Mouse (Mus musculus) activated CD4-positive, CD25-positive, alpha-beta regulatory T cell, adult 9 weeks (primary cell): ENCODE results near the gene Anapc11. TPM values are rescaled to one million over a fixed set of nuclear protein-coding genes. Genes with fewer than 3 reads are reported as not detected.

Experiments used
- polyA plus RNA-seq: library from polyadenylated mRNA; unstranded; fragments of 100-300 nt; shearing (Covaris generic); gene quantifications from one replicate; pipeline ENCODE4 v1.2.1, GENCODE M21; 2017

Anapc11 gene
- 135 TPM for polyA plus RNA-seq

GRCm38 (mm10) chr11:120598283-120598989 lies at the start of gene Anapc11, which contains the start of gene Alyref:
Anapc11 (plus strand) TSS chr11:120598421.
Alyref (minus strand) TSS chr11:120598365.

GRCm38 (mm10) chr11:120549168-120549945 lies 48.9 kb upstream of the Anapc11 start, which contains the start of gene Mcrip1:
Mcrip1 (minus strand) TSS chr11:120549727.

GRCm38 (mm10) chr11:120550810-120551440 lies 47.3 kb upstream of the Anapc11 start, which contains the start of gene Ppp1r27:
Ppp1r27 (minus strand) TSS chr11:120551132.

GRCm38 (mm10) chr11:120572752-120573584 lies 25.3 kb upstream of the Anapc11 start, which contains the start of gene P4hb:
P4hb (minus strand) TSS chr11:120573253.

DNA sequence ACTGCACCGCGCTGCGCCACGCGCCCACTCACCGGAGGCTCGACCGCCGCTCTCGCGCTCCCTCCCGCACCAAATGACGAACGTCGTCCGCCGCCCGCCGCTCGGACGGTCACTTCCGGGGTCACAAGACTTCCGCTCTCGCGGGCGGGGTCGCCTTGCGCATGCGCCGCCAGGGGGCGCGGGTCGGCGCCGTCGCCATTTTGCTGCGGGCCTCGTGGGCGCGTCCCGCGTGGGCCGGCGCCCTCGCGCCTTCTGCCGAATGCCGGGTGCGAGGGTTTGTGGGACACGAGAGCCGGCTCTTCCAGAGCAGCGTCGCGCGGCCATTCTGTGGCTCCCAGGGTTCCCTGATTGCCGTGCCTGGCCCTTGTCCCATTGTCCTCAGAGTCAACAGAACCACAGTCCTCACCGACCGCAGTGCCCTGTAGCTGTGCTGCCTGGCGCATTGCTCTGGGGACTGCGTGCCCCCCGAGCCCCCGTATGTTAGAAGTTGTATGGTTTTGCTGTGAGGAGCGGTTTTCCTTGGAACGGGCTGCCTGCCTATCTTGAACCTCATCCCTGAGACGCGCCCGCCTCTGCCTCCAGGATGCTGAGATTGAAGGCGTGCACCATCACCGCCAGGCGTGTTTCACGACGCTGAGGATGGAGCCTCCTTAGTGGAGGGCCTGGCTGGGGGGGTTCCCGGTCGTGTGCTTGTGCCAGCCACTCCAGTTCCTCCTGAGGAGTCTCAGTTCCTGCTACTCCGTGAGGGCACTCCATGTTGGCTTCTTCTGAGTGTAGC lies 16.5 kb upstream of the Anapc11 start, which contains the start of gene Arhgdia:
TSS of gene Arhgdia (minus strand) at position 135 of the 778 bp plus-strand sequence.

DNA sequence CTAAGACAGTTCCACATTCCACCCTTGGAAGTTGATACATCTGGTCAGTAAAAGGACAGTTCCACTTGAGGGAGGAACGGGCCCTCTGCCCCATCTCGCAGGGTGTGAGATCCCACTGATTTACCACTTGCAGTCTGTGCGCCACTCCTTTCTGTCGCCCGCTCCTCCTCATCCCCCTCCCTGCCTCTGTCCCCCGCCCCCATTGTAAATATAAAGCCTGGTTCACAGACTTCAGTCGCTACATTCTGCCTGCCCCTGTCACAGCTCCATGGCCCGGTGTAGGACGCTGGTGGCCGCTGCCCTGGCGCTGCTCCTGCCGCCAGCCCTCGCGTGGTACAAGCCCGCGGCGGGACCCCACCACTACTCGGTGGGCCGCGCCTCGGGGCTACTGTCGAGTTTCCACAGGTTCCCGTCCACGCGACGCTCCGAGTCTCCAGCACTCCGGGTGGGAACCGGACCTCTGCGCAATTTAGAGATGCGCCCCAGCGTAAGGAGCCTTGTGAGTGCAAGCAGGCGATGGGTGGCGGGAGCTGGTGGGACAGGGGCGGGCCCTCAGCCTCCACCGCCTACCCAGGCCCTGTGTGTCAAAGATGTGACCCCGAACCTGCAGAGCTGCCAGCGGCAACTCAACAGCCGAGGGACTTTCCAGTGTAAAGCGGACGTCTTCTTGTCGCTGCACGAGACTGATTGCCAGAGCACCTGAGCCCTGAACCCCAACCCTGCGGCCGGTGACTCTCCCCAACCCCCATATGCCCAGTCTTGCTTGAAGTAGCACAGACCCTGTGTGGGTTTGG lies 10.2 kb downstream of the Anapc11 start, which contains the start of gene Npb:
TSS of gene Npb (plus strand) at position 237 of the 794 bp plus-strand sequence.

DNA sequence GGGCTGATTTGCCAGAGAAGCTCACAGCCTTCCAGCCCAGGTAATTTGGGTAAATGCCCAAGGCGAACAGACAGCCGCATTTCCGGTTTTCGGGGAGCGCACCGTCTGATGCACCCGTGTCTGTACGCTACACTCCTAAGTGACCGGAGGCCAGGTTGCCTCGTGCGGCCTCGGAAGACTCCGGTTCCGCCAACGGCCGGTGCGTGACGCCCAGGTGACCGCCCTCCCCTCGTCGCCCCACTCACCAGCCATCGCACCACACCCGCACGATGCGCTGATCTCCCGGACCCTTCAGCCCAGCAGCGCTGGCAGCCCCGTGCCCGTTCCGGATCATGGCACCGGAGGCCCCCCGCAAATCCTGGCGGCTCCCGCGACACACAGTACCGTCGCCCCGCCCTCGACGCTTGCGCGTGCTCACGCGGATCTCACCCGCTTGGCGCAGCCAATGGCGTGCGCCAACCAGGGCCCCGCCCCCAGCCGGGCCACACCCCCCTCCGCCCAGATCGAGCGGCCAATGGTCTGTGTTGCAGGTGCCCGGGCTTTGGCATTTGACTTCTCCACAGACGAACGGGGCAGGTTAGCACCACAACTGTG lies 19.4 kb downstream of the Anapc11 start, which contains the start of gene Pcyt2:
TSS of gene Pcyt2 (minus strand) at position 418 of the 594 bp plus-strand sequence.

DNA sequence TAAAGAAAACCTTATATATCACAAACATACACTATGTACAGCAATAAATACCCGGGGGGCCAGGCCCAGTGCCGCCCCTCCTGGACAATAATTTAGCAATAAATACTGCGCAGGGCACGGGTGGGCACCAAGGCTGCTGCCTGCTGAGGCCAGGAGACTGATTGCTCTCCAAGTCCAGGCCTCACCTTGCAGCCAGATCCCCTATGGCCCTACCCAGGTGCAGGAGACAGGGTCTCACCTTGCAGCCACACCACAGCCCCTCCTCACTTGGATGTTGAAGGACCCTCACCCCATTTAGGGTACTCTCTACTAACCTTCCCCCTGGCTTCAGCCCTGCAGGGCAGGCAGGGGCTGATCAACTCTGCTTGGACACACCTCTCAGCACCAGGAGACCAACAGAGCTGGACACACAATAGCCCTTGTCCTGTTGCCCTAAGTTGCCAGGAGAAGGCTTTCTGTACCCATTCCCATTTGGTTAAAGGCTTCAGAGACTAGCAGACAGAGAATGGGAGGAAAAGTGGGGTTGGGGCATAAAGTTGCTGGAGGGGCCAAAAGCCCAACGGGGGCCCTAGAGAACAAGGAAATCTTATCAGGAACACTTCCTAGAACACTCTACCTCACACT lies 27.0 kb downstream of the Anapc11 start, which contains the start of gene Sirt7:
TSS of gene Sirt7 (minus strand) at position 89 of the 624 bp plus-strand sequence.

GRCm38 (mm10) chr11:120633520-120634343 lies 35.5 kb downstream of the Anapc11 start, which contains the start of gene Mafg:
Mafg (minus strand) TSS chr11:120633600.

DNA sequence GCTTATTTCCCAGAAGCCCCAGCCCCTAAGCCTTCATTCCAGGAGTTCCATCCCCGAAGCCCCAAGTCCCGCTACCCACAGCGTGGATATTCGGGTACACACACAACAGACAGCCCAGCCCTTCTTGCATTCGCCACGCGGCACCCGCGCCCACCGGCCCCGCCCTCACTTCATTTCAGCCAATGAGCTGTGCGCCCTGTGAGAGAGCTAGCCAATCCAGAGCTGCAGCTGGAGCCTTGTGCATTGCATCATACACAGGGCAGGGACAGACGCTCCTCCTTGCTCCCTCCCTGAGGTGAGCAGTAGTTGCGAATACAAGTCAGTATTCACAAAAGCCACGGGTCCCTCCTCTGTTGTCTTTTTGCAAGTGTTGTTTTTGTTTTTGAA lies 45.4 kb downstream of the Anapc11 start, which contains the start of gene Pycr1:
TSS of gene Pycr1 (minus strand) at position 169 of the 387 bp plus-strand sequence.

DNA sequence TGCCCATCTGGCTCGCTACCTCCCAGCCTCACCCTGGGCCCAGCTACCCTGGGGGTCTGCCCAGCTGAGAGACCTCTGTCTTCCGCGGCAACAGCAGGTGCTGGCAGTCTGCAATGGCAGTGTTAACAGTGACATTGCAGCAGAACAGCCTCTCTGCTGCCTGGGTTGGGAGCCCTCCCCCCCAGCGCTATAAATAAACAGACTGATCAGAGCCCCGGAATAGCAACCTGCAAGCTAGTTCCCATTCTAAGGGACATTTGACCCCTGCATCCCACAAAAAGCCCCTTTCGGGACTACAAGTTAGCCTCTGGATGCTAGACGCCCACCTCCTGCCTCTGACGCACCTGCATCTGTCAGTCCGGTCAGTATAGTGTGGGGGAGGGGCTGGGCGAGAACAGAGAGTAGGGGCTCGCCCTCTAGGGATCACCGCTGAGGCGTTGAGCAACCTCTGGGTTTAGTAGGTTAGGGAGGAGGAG lies 49.8 kb downstream of the Anapc11 start, which contains the start of gene Myadml2:
TSS of gene Myadml2 (minus strand) at position 158 of the 476 bp plus-strand sequence.

Other genes starting within 250 kb of the Anapc11 start
- gene Actg1, start 249.9 kb upstream of the Anapc11 start, polyA plus RNA-seq, result 3,099 TPM
- 0.44 TPM for gene Fscn2, start 236.9 kb upstream of the Anapc11 start, polyA plus RNA-seq
- 28.3 TPM for gene Faap100, start 219.7 kb upstream of the Anapc11 start, polyA plus RNA-seq
- gene Nploc4, start 160.7 kb upstream of the Anapc11 start, polyA plus RNA-seq, result 10.3 TPM
- gene Tspan10, start 155.8 kb upstream of the Anapc11 start, polyA plus RNA-seq, result not detected
- gene Pde6g, start 144.9 kb upstream of the Anapc11 start, polyA plus RNA-seq, result 0.45 TPM
- 11.6 TPM for gene Oxld1, start 140.4 kb upstream of the Anapc11 start, polyA plus RNA-seq
- 51.9 TPM for gene Ccdc137, start 140.3 kb upstream of the Anapc11 start, polyA plus RNA-seq
- 36.2 TPM for gene Arl16, start 130.8 kb upstream of the Anapc11 start, polyA plus RNA-seq
- gene Mrpl12, start 113.8 kb upstream of the Anapc11 start, polyA plus RNA-seq, result 82.5 TPM
- 8.4 TPM for gene Slc25a10, start 106.6 kb upstream of the Anapc11 start, polyA plus RNA-seq
- gene Gcgr, start 67.7 kb upstream of the Anapc11 start, polyA plus RNA-seq, result not detected
- 101 TPM for gene Mcrip1, start 48.7 kb upstream of the Anapc11 start, polyA plus RNA-seq
- not detected for gene Ppp1r27, start 47.3 kb upstream of the Anapc11 start, polyA plus RNA-seq
- gene P4hb, start 25.2 kb upstream of the Anapc11 start, polyA plus RNA-seq, result 240 TPM
- 868 TPM for gene Arhgdia, start 16.8 kb upstream of the Anapc11 start, polyA plus RNA-seq
- 6.0 TPM for gene Alyref, start 56 bp upstream of the Anapc11 start, polyA plus RNA-seq
- gene Npb, start 10.1 kb downstream of the Anapc11 start, polyA plus RNA-seq, result 0.55 TPM
- 156 TPM for gene Pcyt2, start 19.5 kb downstream of the Anapc11 start, polyA plus RNA-seq
- gene Sirt7, start 26.8 kb downstream of the Anapc11 start, polyA plus RNA-seq, result 199 TPM
- gene Mafg, start 35.2 kb downstream of the Anapc11 start, polyA plus RNA-seq, result 11.0 TPM
- gene Pycr1, start 45.3 kb downstream of the Anapc11 start, polyA plus RNA-seq, result 0.64 TPM
- gene Myadml2, start 49.7 kb downstream of the Anapc11 start, polyA plus RNA-seq, result not detected
- gene Notum, start 62.8 kb downstream of the Anapc11 start, polyA plus RNA-seq, result not detected
- 132 TPM for gene Aspscr1, start 74.6 kb downstream of the Anapc11 start, polyA plus RNA-seq
- 117 TPM for gene Cenpx, start 115.3 kb downstream of the Anapc11 start, polyA plus RNA-seq
- 70.9 TPM for gene Lrrc45, start 115.5 kb downstream of the Anapc11 start, polyA plus RNA-seq
- gene Rac3, start 123.0 kb downstream of the Anapc11 start, polyA plus RNA-seq, result not detected
- 19.4 TPM for gene Dcxr, start 128.9 kb downstream of the Anapc11 start, polyA plus RNA-seq
- gene Cbr2, start 133.7 kb downstream of the Anapc11 start, polyA plus RNA-seq, result not detected
- gene Hmga1b, start 164.4 kb downstream of the Anapc11 start, polyA plus RNA-seq, result 1.3 TPM
- 2.7 TPM for gene Rfng, start 185.8 kb downstream of the Anapc11 start, polyA plus RNA-seq
- 152 TPM for gene Gps1, start 185.9 kb downstream of the Anapc11 start, polyA plus RNA-seq
- 70.6 TPM for gene Dus1l, start 198.0 kb downstream of the Anapc11 start, polyA plus RNA-seq
- 68.8 TPM for gene Fasn, start 226.1 kb downstream of the Anapc11 start, polyA plus RNA-seq